Mouse (Mus musculus): ENCODE results near the gene Gpc1. TPM values are rescaled to one million over a fixed set of nuclear protein-coding genes. Genes with fewer than 3 reads are reported as not detected.
A peak's percentile ranks its signal among the peaks of the same experiment; 100 is the strongest.

Gene Gpc1
- total RNA-seq (2017): 24.0 to 67.4 TPM (median 25.2 TPM) in 3 replicates

- ATAC-seq (replicated peaks; ENCODE audit: insufficient number of reproducible peaks, low FRiP score, low TSS enrichment, poor library complexity, severe bottlenecking): peak; percentile 44; the same call in 1 of the 2 replicates
Measured at GRCm38 (mm10) chr1:92831188-92832001, at the start of gene Gpc1. Gpc1 (plus strand) TSS chr1:92831645.

- ATAC-seq (replicated peaks; ENCODE audit: insufficient number of reproducible peaks, low FRiP score, low TSS enrichment, poor library complexity, severe bottlenecking): no peak
Measured at GRCm38 (mm10) chr1:92781862-92782261, 49.6 kb upstream of the Gpc1 start.

- ATAC-seq (replicated peaks; ENCODE audit: insufficient number of reproducible peaks, low FRiP score, low TSS enrichment, poor library complexity, severe bottlenecking): no peak
Measured at GRCm38 (mm10) chr1:92782587-92782986, 48.9 kb upstream of the Gpc1 start.

GRCm38 (mm10) chr1:92787221-92787620, 44.2 kb upstream of the Gpc1 start:
- ATAC-seq (replicated peaks; ENCODE audit: insufficient number of reproducible peaks, low FRiP score, low TSS enrichment, poor library complexity, severe bottlenecking): no peak

GRCm38 (mm10) chr1:92788049-92788448, 43.4 kb upstream of the Gpc1 start:
- no peak for ATAC-seq (replicated peaks; ENCODE audit: insufficient number of reproducible peaks, low FRiP score, low TSS enrichment, poor library complexity, severe bottlenecking)

- ATAC-seq (replicated peaks; ENCODE audit: insufficient number of reproducible peaks, low FRiP score, low TSS enrichment, poor library complexity, severe bottlenecking): no peak
Measured at GRCm38 (mm10) chr1:92790628-92791027, 40.8 kb upstream of the Gpc1 start.

- ATAC-seq (replicated peaks; ENCODE audit: insufficient number of reproducible peaks, low FRiP score, low TSS enrichment, poor library complexity, severe bottlenecking): no peak
Measured at GRCm38 (mm10) chr1:92791070-92791831, 40.2 kb upstream of the Gpc1 start.

GRCm38 (mm10) chr1:92793781-92794180, 37.7 kb upstream of the Gpc1 start:
- ATAC-seq (replicated peaks; ENCODE audit: insufficient number of reproducible peaks, low FRiP score, low TSS enrichment, poor library complexity, severe bottlenecking): no peak

- ATAC-seq (replicated peaks; ENCODE audit: insufficient number of reproducible peaks, low FRiP score, low TSS enrichment, poor library complexity, severe bottlenecking): no peak
Measured at GRCm38 (mm10) chr1:92798425-92798824, 33.0 kb upstream of the Gpc1 start.

GRCm38 (mm10) chr1:92799653-92800052, 31.8 kb upstream of the Gpc1 start:
- ATAC-seq (replicated peaks; ENCODE audit: insufficient number of reproducible peaks, low FRiP score, low TSS enrichment, poor library complexity, severe bottlenecking): no peak

- ATAC-seq (replicated peaks; ENCODE audit: insufficient number of reproducible peaks, low FRiP score, low TSS enrichment, poor library complexity, severe bottlenecking): no peak
Measured at GRCm38 (mm10) chr1:92802362-92802761, 29.1 kb upstream of the Gpc1 start.

GRCm38 (mm10) chr1:92803376-92803775, 28.1 kb upstream of the Gpc1 start:
- no peak for ATAC-seq (replicated peaks; ENCODE audit: insufficient number of reproducible peaks, low FRiP score, low TSS enrichment, poor library complexity, severe bottlenecking)

GRCm38 (mm10) chr1:92805181-92805580, 26.3 kb upstream of the Gpc1 start:
- ATAC-seq (replicated peaks; ENCODE audit: insufficient number of reproducible peaks, low FRiP score, low TSS enrichment, poor library complexity, severe bottlenecking): no peak

GRCm38 (mm10) chr1:92805836-92806235, 25.6 kb upstream of the Gpc1 start:
- ATAC-seq (replicated peaks; ENCODE audit: insufficient number of reproducible peaks, low FRiP score, low TSS enrichment, poor library complexity, severe bottlenecking): no peak

GRCm38 (mm10) chr1:92806720-92807119, 24.7 kb upstream of the Gpc1 start:
- ATAC-seq (replicated peaks; ENCODE audit: insufficient number of reproducible peaks, low FRiP score, low TSS enrichment, poor library complexity, severe bottlenecking): peak; percentile 47; the same call in 1 of the 2 replicates

- ATAC-seq (replicated peaks; ENCODE audit: insufficient number of reproducible peaks, low FRiP score, low TSS enrichment, poor library complexity, severe bottlenecking): no peak
Measured at GRCm38 (mm10) chr1:92809621-92810020, 21.8 kb upstream of the Gpc1 start.

GRCm38 (mm10) chr1:92814319-92814718, 17.1 kb upstream of the Gpc1 start:
- no peak for ATAC-seq (replicated peaks; ENCODE audit: insufficient number of reproducible peaks, low FRiP score, low TSS enrichment, poor library complexity, severe bottlenecking)

- no peak for ATAC-seq (replicated peaks; ENCODE audit: insufficient number of reproducible peaks, low FRiP score, low TSS enrichment, poor library complexity, severe bottlenecking)
Measured at GRCm38 (mm10) chr1:92815100-92815499, 16.3 kb upstream of the Gpc1 start.

- ATAC-seq (replicated peaks; ENCODE audit: insufficient number of reproducible peaks, low FRiP score, low TSS enrichment, poor library complexity, severe bottlenecking): peak; percentile 35; the same call in 1 of the 2 replicates
Measured at GRCm38 (mm10) chr1:92815756-92816294, 15.6 kb upstream of the Gpc1 start.

Data from monocyte, adult 5-6 weeks (primary cell).